Mouse (Mus musculus): ENCODE data around the gene Gm28374.

Gene Gm28374

GRCm38 (mm10) chr19:6085417-6085879 lies 3.4 kb upstream of the Gm28374 start:
- peak; percentile 49 to 57 for DNase-seq (ENCODE audit: low spot score in 2 of 2)

- peak; percentile 94 to 96 for DNase-seq (ENCODE audit: low spot score in 2 of 2)
Observed at GRCm38 (mm10) chr19:6084478-6085248, 2.6 kb upstream of the Gm28374 start, which contains the start of the genes Zfpl1 and Cdca5. Gene Zfpl1 (minus strand): TSS chr19:6084956. Gene Cdca5 (plus strand): TSS chr19:6084983.

- DNase-seq (ENCODE audit: low spot score in 2 of 2), result no peak
Observed at GRCm38 (mm10) chr19:6079983-6080480, 2.0 kb downstream of the Gm28374 start, which contains the start of gene Tmem262. Gene Tmem262 (plus strand): TSS chr19:6080033.

GRCm38 (mm10) chr19:6076564-6077393 lies 5.3 kb downstream of the Gm28374 start, which contains the start of gene Vps51:
Gene Vps51 (minus strand): TSS chr19:6077231.
- peak; percentile 82 to 87 for DNase-seq (ENCODE audit: low spot score in 2 of 2)

DNA sequence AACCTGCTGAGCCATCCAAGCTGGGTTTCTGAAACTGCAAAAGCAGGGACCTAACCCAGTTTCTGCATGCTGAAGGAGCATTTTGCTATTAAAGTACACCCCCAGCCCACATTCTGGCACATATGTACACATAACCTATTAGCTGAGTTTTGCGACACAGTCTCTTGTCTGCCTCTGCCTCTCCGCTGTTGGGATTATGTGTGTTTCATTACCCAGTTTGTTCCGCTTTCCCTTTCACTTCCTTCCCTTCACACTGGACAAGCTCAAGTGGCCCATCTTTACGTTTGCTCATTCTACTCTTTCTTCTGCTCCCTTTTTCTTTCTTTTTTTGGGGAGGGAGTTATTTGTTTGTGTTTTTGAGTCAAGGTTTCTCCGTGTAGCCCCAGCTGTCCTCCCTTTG lies 8.2 kb downstream of the Gm28374 start:
- no peak for DNase-seq (ENCODE audit: low spot score in 2 of 2)

GRCm38 (mm10) chr19:6071261-6071660 lies 10.8 kb downstream of the Gm28374 start:
- DNase-seq (ENCODE audit: low spot score in 2 of 2), result no peak

GRCm38 (mm10) chr19:6070571-6071250 lies 11.3 kb downstream of the Gm28374 start:
- DNase-seq (ENCODE audit: low spot score in 2 of 2), result no peak

DNA sequence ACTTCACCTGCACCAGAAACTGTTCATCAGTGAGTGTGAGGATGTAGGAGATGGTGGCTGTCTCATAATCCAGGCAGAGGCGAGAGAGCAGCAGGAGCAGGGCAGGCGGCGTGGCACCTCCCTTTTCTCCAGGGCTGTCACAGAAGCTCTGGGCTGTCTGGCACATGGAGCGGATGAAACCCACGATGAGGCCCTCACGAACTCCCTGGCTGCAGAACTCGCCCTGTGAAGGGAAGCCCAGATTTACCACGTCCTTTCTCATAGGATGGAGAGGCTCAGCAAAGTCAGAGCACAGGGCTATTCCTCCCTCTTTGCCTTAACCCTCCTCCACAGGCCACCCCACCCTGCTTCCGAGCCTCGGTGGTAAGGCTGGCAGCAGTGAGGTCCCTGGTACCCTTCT lies 12.2 kb downstream of the Gm28374 start:
- no peak for DNase-seq (ENCODE audit: low spot score in 2 of 2)

GRCm38 (mm10) chr19:6068951-6069350 lies 13.1 kb downstream of the Gm28374 start:
- no peak for DNase-seq (ENCODE audit: low spot score in 2 of 2)

DNA sequence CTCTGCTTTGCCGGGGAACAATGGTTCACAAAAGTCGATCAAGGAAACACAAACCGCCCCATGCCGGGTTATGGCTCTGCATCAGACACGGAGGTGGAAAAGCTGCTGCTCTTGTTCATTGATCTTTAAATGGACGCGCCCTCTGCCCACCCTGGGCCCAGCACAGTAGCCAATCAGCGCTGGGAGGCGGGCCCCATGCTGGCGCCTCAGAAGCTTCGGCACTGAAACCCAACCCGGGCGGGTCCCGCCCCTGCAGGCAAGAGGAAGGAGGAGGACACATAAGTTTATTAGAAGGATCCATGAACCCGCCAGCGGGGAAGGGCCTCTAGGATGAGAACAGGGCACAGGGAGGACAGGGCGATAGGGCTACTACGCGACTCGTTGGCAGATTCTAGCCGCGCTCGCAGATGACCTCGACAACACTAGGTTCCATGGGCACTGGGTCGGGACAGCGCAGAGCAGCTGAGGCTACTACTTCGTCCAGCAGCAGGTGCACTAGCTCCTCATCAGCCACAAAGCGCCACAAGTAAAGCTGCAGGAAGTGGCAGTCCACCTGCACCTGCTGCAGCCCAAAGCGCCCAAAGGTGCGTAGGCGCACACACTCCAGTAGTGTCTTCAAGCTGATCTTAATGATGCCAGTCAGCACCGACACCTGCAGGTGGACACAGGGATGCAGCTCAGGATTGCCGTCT lies 14.2 kb downstream of the Gm28374 start, which contains the start of gene Tm7sf2:
Tm7sf2 (minus strand) TSS at position 650 of the 692 bp plus-strand sequence.
- peak; percentile 73 to 82 for DNase-seq (ENCODE audit: low spot score in 2 of 2)

GRCm38 (mm10) chr19:6067011-6067723 lies 14.9 kb downstream of the Gm28374 start:
- DNase-seq (ENCODE audit: low spot score in 2 of 2), result peak; percentile 80 to 87

DNA sequence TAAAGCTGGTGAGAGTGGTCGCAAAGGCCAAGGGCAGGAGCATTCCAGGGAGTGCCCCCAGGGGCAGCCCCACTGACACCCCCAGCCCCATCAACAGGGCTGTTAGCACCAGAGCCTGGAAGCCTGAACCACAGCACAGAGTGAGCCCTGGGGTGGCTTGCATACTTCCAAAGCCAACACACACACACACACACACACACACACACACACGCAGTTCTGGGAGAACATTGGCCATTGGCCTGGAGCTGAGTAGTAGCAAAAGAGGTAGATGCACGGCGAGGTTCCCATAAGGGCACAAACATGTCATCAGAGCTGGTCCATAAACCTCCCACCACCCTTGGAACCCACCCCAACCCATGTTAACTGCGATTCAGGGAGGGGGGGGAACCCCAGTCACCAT lies 15.5 kb downstream of the Gm28374 start:
- DNase-seq (ENCODE audit: low spot score in 2 of 2), result no peak

GRCm38 (mm10) chr19:6063081-6063480 lies 19.0 kb downstream of the Gm28374 start:
- DNase-seq (ENCODE audit: low spot score in 2 of 2), result no peak

GRCm38 (mm10) chr19:6062418-6062817 lies 19.6 kb downstream of the Gm28374 start:
- no peak for DNase-seq (ENCODE audit: low spot score in 2 of 2)

DNA sequence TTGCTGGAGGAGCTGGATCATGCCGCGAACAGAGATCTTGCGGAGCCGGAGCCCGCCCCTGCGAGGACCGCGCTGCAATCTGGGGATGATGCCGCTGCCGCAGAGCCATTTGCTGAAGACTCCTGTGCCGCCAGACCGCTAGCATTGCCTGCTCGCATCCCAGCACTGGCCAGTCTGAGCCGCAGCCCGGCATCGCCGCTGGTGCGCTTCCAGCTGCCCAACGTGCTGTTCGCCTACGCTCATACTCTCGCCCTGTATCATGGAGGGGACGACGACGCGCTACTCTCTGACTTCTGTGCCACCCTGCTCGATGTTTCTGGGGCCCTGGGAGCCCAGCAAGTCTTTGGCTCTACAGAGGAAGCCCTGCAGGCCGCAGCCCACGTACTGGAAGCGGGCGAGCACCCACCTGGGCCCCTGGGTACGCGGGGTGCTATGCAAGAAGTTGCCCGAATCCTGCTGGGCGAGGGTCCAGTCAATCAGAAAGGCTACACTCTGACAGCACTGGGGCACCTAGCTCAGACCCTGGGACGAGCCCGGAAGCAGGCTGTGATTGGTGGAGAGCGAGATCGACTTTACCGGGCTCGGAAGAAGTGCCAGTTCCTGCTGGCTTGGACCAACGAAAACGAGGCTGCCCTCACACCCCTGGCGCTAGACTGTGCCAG lies 20.3 kb downstream of the Gm28374 start:
- peak; percentile 49 to 56 for DNase-seq (ENCODE audit: low spot score in 2 of 2)

DNA sequence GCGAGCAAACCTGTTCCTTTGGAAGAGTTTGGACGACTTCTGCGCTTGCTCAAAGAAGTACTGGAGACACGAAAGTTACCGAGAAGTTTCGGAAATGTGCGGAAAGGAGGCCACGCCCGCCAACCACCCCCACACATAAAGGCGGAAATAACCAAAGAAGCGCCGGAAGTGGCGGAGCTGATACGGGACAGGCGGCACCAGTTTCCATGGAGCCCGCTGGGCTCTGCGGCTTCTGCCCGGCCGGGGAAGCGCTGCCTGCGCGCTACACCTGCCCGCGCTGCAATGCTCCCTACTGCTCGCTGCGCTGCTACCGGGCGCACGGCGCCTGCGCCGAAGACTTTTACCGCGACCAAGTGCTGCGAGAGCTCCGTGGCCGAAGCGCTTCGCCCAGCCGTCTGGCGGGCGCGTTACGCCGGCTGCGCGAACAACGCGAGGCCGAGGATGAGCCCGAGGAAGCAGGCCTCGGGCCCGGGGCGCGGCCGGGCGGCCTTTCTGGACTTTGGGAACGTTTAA lies 21.0 kb downstream of the Gm28374 start, which contains the start of gene Znhit2:
Znhit2 (plus strand) TSS at position 172 of the 513 bp plus-strand sequence.
- DNase-seq (ENCODE audit: low spot score in 2 of 2), result peak; percentile 92 to 93

DNA sequence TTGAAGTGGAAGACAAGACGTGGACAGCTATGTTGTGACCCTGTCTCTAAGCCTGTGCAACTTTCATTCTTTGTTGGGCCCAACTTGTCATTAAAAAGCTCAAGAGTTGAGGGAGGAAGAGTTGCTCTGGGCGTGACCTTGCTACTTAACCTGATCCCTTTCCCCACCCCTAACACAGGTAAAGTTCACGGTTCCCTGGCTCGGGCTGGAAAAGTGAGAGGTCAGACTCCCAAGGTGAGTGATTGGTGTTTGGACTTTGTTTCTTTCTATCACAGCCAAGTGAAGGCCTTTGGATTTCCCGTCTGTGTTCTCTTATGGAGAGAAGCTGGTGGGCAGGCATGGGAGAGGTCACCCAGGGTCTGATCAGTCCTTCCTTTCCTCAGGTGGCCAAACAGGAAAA lies 23.1 kb downstream of the Gm28374 start:
- DNase-seq (ENCODE audit: low spot score in 2 of 2), result no peak

GRCm38 (mm10) chr19:6058513-6058912 lies 23.5 kb downstream of the Gm28374 start:
- DNase-seq (ENCODE audit: low spot score in 2 of 2), result no peak

Data from natural killer cell, adult 2 months (primary cell).